Mouse (Mus musculus) kidney, embryonic 16.5 days (tissue): ENCODE data around the gene Cldn22. TPM values are rescaled to one million over a fixed set of nuclear protein-coding genes. Genes with fewer than 3 reads are reported as not detected.
"Not testable (repeated sequence)": the region's sequence is repeated elsewhere in the genome, so short reads cannot be mapped to it uniquely, and the experiment has no call there.

Experiments used
- ATAC-seq: fragments of 200-750 bp; cut with Nextera tagmentation; 2 replicates; pipeline ENCODE4 v1.8.0; 2017; ENCODE audit warnings: moderate TSS enrichment; ENCODE audit not compliant: low FRiP score, low TSS enrichment
- H3K27ac ChIP-seq: fragments of 300-500 bp; sonication (generic); 2 replicates; pipeline ENCODE4 v1.5.1; 2014; ENCODE audit warnings: low read length
- H3K27me3 ChIP-seq: fragments of 300-500 bp; sonication (generic); 2 replicates; pipeline ENCODE4 v1.6.1; 2014; ENCODE audit warnings: low read length, control low read depth, mixed read lengths; ENCODE audit not compliant: insufficient read depth
- H3K36me3 ChIP-seq: fragments of 300-500 bp; sonication (generic); 2 replicates; pipeline ENCODE4 v1.6.1; 2014; ENCODE audit warnings: low read length, control low read depth, mixed read lengths; ENCODE audit not compliant: insufficient read depth
- H3K4me1 ChIP-seq: fragments of 300-500 bp; sonication (generic); 2 replicates; pipeline ENCODE4 v1.6.1; 2014; ENCODE audit warnings: low read length, control low read depth, mixed read lengths; ENCODE audit not compliant: insufficient read depth
- H3K4me2 ChIP-seq: fragments of 300-500 bp; sonication (generic); replicated peaks from 2 replicates; pipeline ENCODE4 v1.6.1; 2014; ENCODE audit warnings: low read depth, low read length
- H3K4me3 ChIP-seq: fragments of 300-500 bp; sonication (generic); 2 replicates; pipeline ENCODE4 v1.5.1; 2014; ENCODE audit warnings: mild to moderate bottlenecking, low read length
- H3K9ac ChIP-seq: fragments of 300-500 bp; sonication (generic); replicated peaks from 2 replicates; pipeline ENCODE4 v1.6.1; 2014; ENCODE audit warnings: low read length
- H3K9me3 ChIP-seq: fragments of 300-500 bp; sonication (generic); 2 replicates; pipeline ENCODE4 v1.6.1; 2016; ENCODE audit warnings: low read length, control low read depth
- WGBS: fragments of 180-500 bp; shearing (Covaris S2); extraction: QIAGEN DNeasy Blood & Tissue Kit; methylation state at CpG from one replicate; pipeline ENCODE4 v1.1.7; 2014; 5-methylcytosine and 5-hydroxymethylcytosine counted together
- polyA plus RNA-seq: library from polyadenylated mRNA; unstranded; fragments of >200 nt; fragmentation: Nextera tagmentation; extraction: Ambion mirVana; gene quantifications from 2 replicates; pipeline ENCODE4 v1.2.1, GENCODE M21; 2015

Gene Cldn22
- polyA plus RNA-seq, 1 experiment from 2014 or later: not detected

- not testable (repeated sequence) for H3K4me1 ChIP-seq, H3K9me3 ChIP-seq, H3K9ac ChIP-seq, H3K4me2 ChIP-seq, H3K4me3 ChIP-seq, H3K27me3 ChIP-seq, ATAC-seq, H3K27ac ChIP-seq, H3K36me3 ChIP-seq
- 70% methylated on average over 7 of the region's 9 CpGs for WGBS
Measured at GRCm38 (mm10) chr8:47822541-47822940, 1.7 kb upstream of the Cldn22 start.

GRCm38 (mm10) chr8:47823777-47824176 lies 505 bp upstream of the Cldn22 start:
- H3K9me3 ChIP-seq: no peaks in the 10 kb centered on the region
- H3K4me3 ChIP-seq: no peak overlapping the region
- H3K4me1 ChIP-seq: peaks cover 13% of the 10 kb centered on the region; the same call in 1 of the 2 replicates
- H3K9ac ChIP-seq: no peak overlapping the region
- WGBS: 44% methylated on average over 10 of the region's 10 CpGs
- H3K36me3 ChIP-seq: peaks cover 6% of the 10 kb centered on the region; the same call in 1 of the 2 replicates
- ATAC-seq: no peak
- no peak overlapping the region for H3K27ac ChIP-seq
- no peak overlapping the region for H3K4me2 ChIP-seq
- H3K27me3 ChIP-seq: no peaks in the 10 kb centered on the region

- WGBS: 32% methylated on average over 5 of the region's 5 CpGs
- ATAC-seq: 0 out of 2 replicates have a peak, but pooled peaks have one; percentile 16
- peaks cover 24% of the 10 kb centered on the region for H3K36me3 ChIP-seq
- H3K9me3 ChIP-seq: no peaks in the 10 kb centered on the region
- H3K4me2 ChIP-seq: no peak overlapping the region
- peaks cover 14% of the 10 kb centered on the region; the same call in 1 of the 2 replicates for H3K4me1 ChIP-seq
- H3K4me3 ChIP-seq: no peak overlapping the region
- no peaks in the 10 kb centered on the region for H3K27me3 ChIP-seq
- H3K9ac ChIP-seq: no peak overlapping the region
- H3K27ac ChIP-seq: peak overlapping the region; percentile 38; the same call in 1 of the 2 replicates
Measured at GRCm38 (mm10) chr8:47825596-47825995, 1.3 kb downstream of the Cldn22 start.

- H3K4me3 ChIP-seq: no peak overlapping the region
- H3K4me2 ChIP-seq: no peak overlapping the region
- ATAC-seq: peak; percentile 70; the same call in 1 of the 2 replicates
- no peaks in the 10 kb centered on the region for H3K9me3 ChIP-seq
- H3K36me3 ChIP-seq: peaks cover 35% of the 10 kb centered on the region
- H3K9ac ChIP-seq: no peak overlapping the region
- no peaks in the 10 kb centered on the region for H3K27me3 ChIP-seq
- 58% methylated on average over 9 of the region's 9 CpGs for WGBS
- H3K4me1 ChIP-seq: peaks cover 14% of the 10 kb centered on the region; the same call in 1 of the 2 replicates
- no peak overlapping the region for H3K27ac ChIP-seq
Measured at GRCm38 (mm10) chr8:47826911-47827310, 2.6 kb downstream of the Cldn22 start.

GRCm38 (mm10) chr8:47832616-47833015 lies 8.3 kb downstream of the Cldn22 start:
- Histone ChIP-seq H3K4me1 (0 out of 2 replicates have a peak, but pooled peaks cover 11% of the 10 kb centered on the region), H3K36me3 (peaks cover 40% of the 10 kb centered on the region), H3K4me2 (no peak overlapping the region), H3K9ac (no peak overlapping the region), H3K4me3 (no peak overlapping the region), H3K27ac (no peak overlapping the region), H3K9me3 (no peaks in the 10 kb centered on the region), H3K27me3 (no peaks in the 10 kb centered on the region)
- WGBS: 80% methylated on average over 6 of the region's 6 CpGs
- no peak for ATAC-seq

- Histone ChIP-seq H3K9ac (no peak overlapping the region), H3K4me2 (no peak overlapping the region), H3K27me3 (no peaks in the 10 kb centered on the region), H3K36me3 (peaks cover 35% of the 10 kb centered on the region), H3K27ac (no peak overlapping the region), H3K4me3 (no peak overlapping the region), H3K9me3 (no peaks in the 10 kb centered on the region), H3K4me1 (no peaks in the 10 kb centered on the region)
- no peak for ATAC-seq
- 46% methylated on average over 1 of the region's 1 CpGs for WGBS
Measured at GRCm38 (mm10) chr8:47833944-47834343, 9.7 kb downstream of the Cldn22 start.

- Histone ChIP-seq H3K4me2 (no peak overlapping the region), H3K4me1 (no peaks in the 10 kb centered on the region), H3K27ac (no peak overlapping the region), H3K4me3 (no peak overlapping the region), H3K9ac (no peak overlapping the region), H3K27me3 (no peaks in the 10 kb centered on the region), H3K36me3 (peaks cover 66% of the 10 kb centered on the region), H3K9me3 (peaks cover 6% of the 10 kb centered on the region; the same call in 1 of the 2 replicates)
- no peak for ATAC-seq
- 81% methylated on average over 7 of the region's 7 CpGs for WGBS
Measured at GRCm38 (mm10) chr8:47843063-47843462, 18.8 kb downstream of the Cldn22 start.

GRCm38 (mm10) chr8:47843651-47844050 lies 19.4 kb downstream of the Cldn22 start:
- Histone ChIP-seq H3K4me2 (no peak overlapping the region), H3K4me1 (no peaks in the 10 kb centered on the region), H3K9ac (no peak overlapping the region), H3K27me3 (no peaks in the 10 kb centered on the region), H3K4me3 (no peak overlapping the region), H3K27ac (no peak overlapping the region), H3K9me3 (peaks cover 6% of the 10 kb centered on the region; the same call in 1 of the 2 replicates), H3K36me3 (peaks cover 72% of the 10 kb centered on the region)
- no peak for ATAC-seq
- WGBS: 98% methylated on average over 10 of the region's 10 CpGs

GRCm38 (mm10) chr8:47845956-47846355 lies 21.7 kb downstream of the Cldn22 start:
- ATAC-seq: peak; percentile 17; the same call in 1 of the 2 replicates
- H3K4me2 ChIP-seq: no peak overlapping the region
- H3K4me1 ChIP-seq: no peaks in the 10 kb centered on the region
- 43% methylated on average over 13 of the region's 13 CpGs for WGBS
- H3K27ac ChIP-seq: no peak overlapping the region
- peaks cover 74% of the 10 kb centered on the region for H3K36me3 ChIP-seq
- H3K27me3 ChIP-seq: no peaks in the 10 kb centered on the region
- no peak overlapping the region for H3K4me3 ChIP-seq
- no peak overlapping the region for H3K9ac ChIP-seq
- no peaks in the 10 kb centered on the region for H3K9me3 ChIP-seq

GRCm38 (mm10) chr8:47847161-47847560 lies 22.9 kb downstream of the Cldn22 start:
- no peak overlapping the region for H3K27ac ChIP-seq
- H3K36me3 ChIP-seq: peaks cover 68% of the 10 kb centered on the region
- H3K4me1 ChIP-seq: peaks cover 8% of the 10 kb centered on the region; the same call in 1 of the 2 replicates
- H3K4me3 ChIP-seq: no peak overlapping the region
- H3K9me3 ChIP-seq: no peaks in the 10 kb centered on the region
- ATAC-seq: no peak
- no peak overlapping the region for H3K4me2 ChIP-seq
- WGBS: 94% methylated on average over 14 of the region's 14 CpGs
- no peak overlapping the region for H3K9ac ChIP-seq
- no peaks in the 10 kb centered on the region for H3K27me3 ChIP-seq
